Mouse (Mus musculus) cerebellum, adult (tissue): ENCODE results near the gene Lsm10.

Source experiments
- ATAC-seq: cut with Nextera tagmentation; 2 replicates; pipeline ENCODE4 v1.9.2; 2017; ENCODE audit warnings: mild to moderate bottlenecking, moderate library complexity, mixed read lengths; ENCODE audit not compliant: insufficient number of reproducible peaks, low FRiP score, low TSS enrichment

The Lsm10 gene

GRCm38 (mm10) chr4:126096464-126097111 is at the start of gene Lsm10:
Gene Lsm10, plus strand, starts transcription at chr4:126096623.
- peak; percentile 99 for ATAC-seq

- peak; percentile 96 for ATAC-seq
These were observed 49.4 kb upstream of the Lsm10 start, which contains the start of gene Mrps15 for GRCm38 (mm10) chr4:126046851-126047585. Gene Mrps15, plus strand, starts transcription at chr4:126046925.

- no peak for ATAC-seq
These were observed 44.8 kb upstream of the Lsm10 start for GRCm38 (mm10) chr4:126051617-126052016.

GRCm38 (mm10) chr4:126057207-126058133 is 39.0 kb upstream of the Lsm10 start:
- no peak for ATAC-seq

- ATAC-seq, result peak; percentile 100
These were observed 38.1 kb upstream of the Lsm10 start, which contains the start of gene Oscp1 for GRCm38 (mm10) chr4:126058134-126058996. Gene Oscp1, plus strand, starts transcription at chr4:126058565.

- no peak for ATAC-seq
These were observed 37.4 kb upstream of the Lsm10 start for GRCm38 (mm10) chr4:126058997-126059362.

GRCm38 (mm10) chr4:126062856-126063255 is 33.6 kb upstream of the Lsm10 start:
- no peak for ATAC-seq

GRCm38 (mm10) chr4:126065241-126065640 is 31.2 kb upstream of the Lsm10 start:
- ATAC-seq, result no peak

GRCm38 (mm10) chr4:126067401-126068077 is 28.9 kb upstream of the Lsm10 start:
- no peak; the same call in 1 of the 2 replicates for ATAC-seq

GRCm38 (mm10) chr4:126068842-126069241 is 27.6 kb upstream of the Lsm10 start:
- ATAC-seq, result no peak

GRCm38 (mm10) chr4:126077833-126078232 is 18.6 kb upstream of the Lsm10 start:
- no peak for ATAC-seq

- no peak for ATAC-seq
These were observed 17.2 kb upstream of the Lsm10 start for GRCm38 (mm10) chr4:126079266-126079665.

- no peak for ATAC-seq
These were observed 14.8 kb upstream of the Lsm10 start for GRCm38 (mm10) chr4:126081601-126082000.

- ATAC-seq, result no peak
These were observed 13.4 kb upstream of the Lsm10 start for GRCm38 (mm10) chr4:126083021-126083420.

- ATAC-seq, result no peak
These were observed 12.0 kb upstream of the Lsm10 start for GRCm38 (mm10) chr4:126084382-126084781.

GRCm38 (mm10) chr4:126085996-126086576 is 10.3 kb upstream of the Lsm10 start:
- peak; percentile 93 for ATAC-seq

GRCm38 (mm10) chr4:126090101-126090847 is 6.1 kb upstream of the Lsm10 start:
- ATAC-seq, result no peak

- ATAC-seq, result no peak
These were observed 5.6 kb upstream of the Lsm10 start for GRCm38 (mm10) chr4:126090848-126091124.
